Mouse (Mus musculus) bone marrow, adult 2 months (tissue): ENCODE measurements around the gene Hist1h3d.

Experiments
- CTCF ChIP-seq: fragments of 200-500 bp; IDR thresholded peaks from 2 replicates; pipeline ENCODE4 v1.5.1; 2011; ENCODE audit warnings: low read length, control low read depth; ENCODE audit not compliant: control insufficient read depth, insufficient read depth
- POLR2A ChIP-seq: fragments of 200-500 bp; IDR thresholded peaks from 2 replicates; pipeline ENCODE4 v1.6.1; 2011; ENCODE audit warnings: low read depth, mild to moderate bottlenecking, control low read depth, low read length, borderline replicate concordance; ENCODE audit not compliant: control insufficient read depth

DNA sequence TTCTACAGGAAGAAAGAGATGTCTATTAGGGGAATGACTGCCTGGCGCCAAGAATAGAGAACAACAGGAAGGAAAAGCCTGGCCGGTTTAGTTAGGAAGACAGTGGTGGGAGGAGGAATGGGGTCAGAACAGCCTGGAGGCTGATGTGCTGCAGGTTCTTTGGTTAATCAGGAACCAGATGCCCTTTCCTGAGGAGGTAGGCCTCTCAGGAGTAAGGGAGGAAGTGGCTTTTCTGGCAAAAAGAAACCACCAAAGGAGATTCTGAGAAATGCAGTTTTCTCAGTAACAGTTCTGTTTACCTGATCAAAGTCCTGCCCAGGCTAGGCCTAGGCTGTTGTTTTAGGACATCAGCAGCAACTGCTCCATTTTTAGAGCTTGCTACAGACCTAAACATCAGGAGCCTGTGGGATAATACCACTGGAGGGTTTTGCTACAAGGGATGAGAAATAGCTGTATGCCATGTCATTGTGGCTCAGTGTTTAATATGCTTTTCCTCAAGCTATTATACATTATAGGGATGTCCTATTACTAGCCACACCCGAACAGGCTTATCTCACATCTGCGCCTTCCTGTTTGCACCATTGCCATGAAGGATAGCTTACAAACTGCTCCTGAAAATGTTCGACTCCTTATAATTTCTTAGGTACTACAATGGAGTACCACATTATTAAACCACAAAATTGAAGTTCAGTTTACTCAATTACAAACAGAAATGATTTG, 17.6 kb downstream of the Hist1h3d start:
- TF ChIP-seq CTCF (no peak), POLR2A (no peak)
